Mouse (Mus musculus) midbrain, embryonic 16.5 days (tissue): ENCODE data around the gene Trim26. TPM values are rescaled to one million over a fixed set of nuclear protein-coding genes. Genes with fewer than 3 reads are reported as not detected.
"Not testable (repeated sequence)": the region's sequence is repeated elsewhere in the genome, so short reads cannot be mapped to it uniquely, and the experiment has no call there.

ENCODE experiments used
- ATAC-seq: fragments of 200-750 bp; cut with Nextera tagmentation; 2 replicates; pipeline ENCODE4 v1.8.0; 2017; ENCODE audit warnings: moderate TSS enrichment
- H3K27ac ChIP-seq: fragments of 300-500 bp; sonication (generic); 2 replicates; pipeline ENCODE4 v1.5.1; 2014; ENCODE audit warnings: mild to moderate bottlenecking, low read length, mixed read lengths
- H3K27me3 ChIP-seq: fragments of 300-500 bp; sonication (generic); 2 replicates; pipeline ENCODE4 v1.6.1; 2014; ENCODE audit warnings: low read depth, low read length, mixed read lengths; ENCODE audit not compliant: control insufficient read depth, insufficient read depth
- H3K36me3 ChIP-seq: fragments of 300-500 bp; sonication (generic); 2 replicates; pipeline ENCODE4 v1.6.1; 2014; ENCODE audit warnings: mild to moderate bottlenecking, low read length, moderate library complexity, mixed read lengths; ENCODE audit not compliant: control insufficient read depth, insufficient read depth
- H3K4me1 ChIP-seq: fragments of 300-500 bp; sonication (generic); 2 replicates; pipeline ENCODE4 v1.6.1; 2014; ENCODE audit warnings: mild to moderate bottlenecking, low read length, mixed read lengths; ENCODE audit not compliant: control insufficient read depth, insufficient read depth
- H3K4me2 ChIP-seq: fragments of 300-500 bp; sonication (generic); 2 replicates; pipeline ENCODE4 v1.6.1; 2014; ENCODE audit warnings: mild to moderate bottlenecking, low read length, mixed read lengths
- H3K4me3 ChIP-seq: fragments of 300-500 bp; sonication (generic); 2 replicates; pipeline ENCODE4 v1.5.1; 2014; ENCODE audit warnings: low read depth, mild to moderate bottlenecking, low read length, moderate library complexity, mixed read lengths
- H3K9ac ChIP-seq: fragments of 300-500 bp; sonication (generic); 2 replicates; pipeline ENCODE4 v1.6.1; 2014; ENCODE audit warnings: low read depth, low read length, mixed read lengths
- H3K9me3 ChIP-seq: fragments of 300-500 bp; sonication (generic); replicated peaks from 2 replicates; pipeline ENCODE4 v1.6.1; 2014; ENCODE audit warnings: mild to moderate bottlenecking, low read length, mixed read lengths; ENCODE audit not compliant: control insufficient read depth, poor library complexity, severe bottlenecking
- WGBS: fragments of 180-500 bp; shearing (Covaris S2); extraction: QIAGEN DNeasy Blood & Tissue Kit; methylation state at CpG from one replicate; pipeline ENCODE4 v1.1.7; 2014; 5-methylcytosine and 5-hydroxymethylcytosine counted together
- polyA plus RNA-seq: library from polyadenylated mRNA; unstranded; fragments of >200 nt; fragmentation: Nextera tagmentation; extraction: Ambion mirVana; gene quantifications from 2 replicates; pipeline ENCODE4 v1.2.1, GENCODE M21; 2015

Trim26 gene
- 44.5 and 48.0 TPM in 2 replicates for polyA plus RNA-seq

GRCm38 (mm10) chr17:36836874-36837647 lies at the start of gene Trim26:
Trim26 (plus strand) TSS chr17:36837134.
- Histone ChIP-seq H3K27ac (peak within 1 kb of the TSS; percentile 83), H3K4me1 (peaks cover 11% of the 10 kb centered on the region), H3K9me3 (no peaks in the 10 kb centered on the region), H3K36me3 (no peaks in the 10 kb centered on the region; the same call in 1 of the 2 replicates), H3K9ac (peak within 1 kb of the TSS; percentile 67), H3K4me2 (peak within 1 kb of the TSS; percentile 69), H3K27me3 (no peaks in the 10 kb centered on the region), H3K4me3 (peak within 1 kb of the TSS; percentile 62)
- ATAC-seq: peak; percentile 99
- WGBS: under 1% methylated on average over 55 of the region's 58 CpGs

- ATAC-seq: peak; percentile 49; the same call in 1 of the 2 replicates
- no peak overlapping the region for H3K4me3 ChIP-seq
- no peaks in the 10 kb centered on the region for H3K4me1 ChIP-seq
- H3K9ac ChIP-seq: no peak overlapping the region
- 88% methylated on average over 2 of the region's 2 CpGs for WGBS
- no peak overlapping the region for H3K4me2 ChIP-seq
- no peaks in the 10 kb centered on the region for H3K9me3 ChIP-seq
- H3K27ac ChIP-seq: no peak overlapping the region
- no peaks in the 10 kb centered on the region for H3K36me3 ChIP-seq
- no peaks in the 10 kb centered on the region for H3K27me3 ChIP-seq
Measured at GRCm38 (mm10) chr17:36788351-36788750, 48.6 kb upstream of the Trim26 start.

- H3K4me3 ChIP-seq, H3K9ac ChIP-seq, H3K4me2 ChIP-seq, H3K4me1 ChIP-seq, H3K27ac ChIP-seq, H3K36me3 ChIP-seq, H3K27me3 ChIP-seq, H3K9me3 ChIP-seq: not testable (repeated sequence)
- ATAC-seq: peak; percentile 95
Measured at GRCm38 (mm10) chr17:36788801-36789200, 48.1 kb upstream of the Trim26 start.

GRCm38 (mm10) chr17:36799493-36799892 lies 37.4 kb upstream of the Trim26 start:
- no peaks in the 10 kb centered on the region for H3K4me1 ChIP-seq
- ATAC-seq: no peak
- no peak overlapping the region for H3K27ac ChIP-seq
- H3K27me3 ChIP-seq: no peaks in the 10 kb centered on the region
- H3K4me3 ChIP-seq: no peak overlapping the region
- no peaks in the 10 kb centered on the region for H3K36me3 ChIP-seq
- no peaks in the 10 kb centered on the region for H3K9me3 ChIP-seq
- H3K9ac ChIP-seq: no peak overlapping the region
- 90% methylated on average over 10 of the region's 10 CpGs for WGBS
- H3K4me2 ChIP-seq: no peak overlapping the region

GRCm38 (mm10) chr17:36799921-36800462 lies 36.9 kb upstream of the Trim26 start:
- WGBS: 74% methylated on average over 4 of the region's 4 CpGs
- ATAC-seq: not testable (repeated sequence)

GRCm38 (mm10) chr17:36811871-36812270 lies 25.1 kb upstream of the Trim26 start, which contains the start of gene H2-M10.6:
H2-M10.6 (plus strand) TSS chr17:36812171.
- Histone ChIP-seq H3K27me3 (no peaks in the 10 kb centered on the region), H3K4me2 (no peak within 1 kb of the TSS), H3K9ac (no peak within 1 kb of the TSS), H3K4me1 (no peaks in the 10 kb centered on the region), H3K4me3 (no peak within 1 kb of the TSS), H3K27ac (no peak within 1 kb of the TSS), H3K9me3 (no peaks in the 10 kb centered on the region), H3K36me3 (no peaks in the 10 kb centered on the region)
- ATAC-seq: no peak

More at GRCm38 (mm10) chr17:36799921-36800462, 36.9 kb upstream of the Trim26 start:
- not testable (repeated sequence) for H3K4me3 ChIP-seq, H3K36me3 ChIP-seq, H3K27me3 ChIP-seq, H3K4me2 ChIP-seq, H3K9ac ChIP-seq, H3K27ac ChIP-seq, H3K4me1 ChIP-seq, H3K9me3 ChIP-seq

- Histone ChIP-seq H3K27ac (no peak overlapping the region), H3K4me2 (no peak overlapping the region), H3K4me3 (no peak overlapping the region), H3K9me3 (no peaks in the 10 kb centered on the region), H3K27me3 (no peaks in the 10 kb centered on the region), H3K36me3 (no peaks in the 10 kb centered on the region), H3K4me1 (no peaks in the 10 kb centered on the region), H3K9ac (no peak overlapping the region)
- ATAC-seq: peak; percentile 29; the same call in 1 of the 2 replicates
Measured at GRCm38 (mm10) chr17:36824005-36824404, 12.9 kb upstream of the Trim26 start.

- H3K27me3 ChIP-seq: no peaks in the 10 kb centered on the region
- no peaks in the 10 kb centered on the region for H3K9me3 ChIP-seq
- WGBS: 22% methylated on average over 4 of the region's 4 CpGs
- H3K27ac ChIP-seq: no peak overlapping the region
- H3K4me1 ChIP-seq: no peaks in the 10 kb centered on the region
- ATAC-seq: peak; percentile 80
- peak overlapping the region; percentile 47; the same call in 1 of the 2 replicates for H3K4me2 ChIP-seq
- no peak overlapping the region for H3K9ac ChIP-seq
- no peak overlapping the region for H3K4me3 ChIP-seq
- H3K36me3 ChIP-seq: no peaks in the 10 kb centered on the region
Measured at GRCm38 (mm10) chr17:36825525-36825924, 11.4 kb upstream of the Trim26 start.

- H3K4me3 ChIP-seq, H3K4me1 ChIP-seq, H3K9ac ChIP-seq, H3K36me3 ChIP-seq, H3K27ac ChIP-seq, H3K9me3 ChIP-seq, H3K27me3 ChIP-seq: not testable (repeated sequence)
- 14% methylated on average over 5 of the region's 5 CpGs for WGBS
- peak; percentile 90 for ATAC-seq
- peak overlapping the region; percentile 47 for H3K4me2 ChIP-seq
Measured at GRCm38 (mm10) chr17:36826002-36826401, 10.9 kb upstream of the Trim26 start.
